Mouse (Mus musculus) left cerebral cortex, adult 11 months (tissue): ENCODE data around the gene Nedd9.
"Not testable (repeated sequence)": the region's sequence is repeated elsewhere in the genome, so short reads cannot be mapped to it uniquely, and the experiment has no call there.

Experiments used
- DNase-seq: peaks from one replicate; pipeline ENCODE4 v3.0.0; 2022; ENCODE audit warnings: low spot score

The Nedd9 gene

DNA sequence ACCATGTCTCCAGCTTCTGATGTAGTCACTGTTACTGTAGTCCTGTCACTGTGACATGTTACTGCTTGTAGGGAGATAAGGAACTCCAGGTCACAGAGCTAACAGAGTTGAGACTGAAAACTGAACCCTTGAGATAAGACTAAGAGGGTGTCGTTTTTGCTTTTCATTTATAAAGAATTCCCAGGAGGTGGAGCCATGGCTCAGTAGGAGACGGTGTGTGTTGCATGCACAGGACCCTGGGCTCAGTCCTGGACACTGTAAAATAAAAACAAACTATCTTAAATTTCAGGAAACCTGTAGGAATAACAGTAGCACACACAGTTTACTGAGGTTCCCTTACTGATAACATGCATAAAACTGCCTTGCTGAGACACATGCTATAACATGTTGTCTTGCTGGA lies 188.6 kb downstream of the Nedd9 start:
- DNase-seq: no peak

DNA sequence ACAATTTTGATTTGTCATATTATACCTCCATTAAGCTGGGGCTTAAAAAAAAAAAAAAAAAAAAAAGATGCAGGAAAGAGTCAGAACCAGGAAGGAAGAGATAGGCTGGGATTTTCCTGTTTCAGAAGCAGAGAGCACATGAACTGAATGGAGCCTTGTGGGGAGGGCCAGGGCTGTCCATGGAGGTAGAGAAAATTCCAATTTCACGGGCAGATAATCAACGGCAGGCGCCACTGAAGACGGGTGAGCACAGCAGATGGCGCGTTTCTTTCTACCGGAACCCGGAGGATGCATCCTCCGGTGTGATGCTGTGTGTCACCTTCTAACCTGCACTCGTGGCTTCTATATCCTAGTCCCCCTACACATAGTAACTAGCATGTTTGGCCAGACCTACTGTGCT lies 190.8 kb downstream of the Nedd9 start:
- DNase-seq: no peak

DNA sequence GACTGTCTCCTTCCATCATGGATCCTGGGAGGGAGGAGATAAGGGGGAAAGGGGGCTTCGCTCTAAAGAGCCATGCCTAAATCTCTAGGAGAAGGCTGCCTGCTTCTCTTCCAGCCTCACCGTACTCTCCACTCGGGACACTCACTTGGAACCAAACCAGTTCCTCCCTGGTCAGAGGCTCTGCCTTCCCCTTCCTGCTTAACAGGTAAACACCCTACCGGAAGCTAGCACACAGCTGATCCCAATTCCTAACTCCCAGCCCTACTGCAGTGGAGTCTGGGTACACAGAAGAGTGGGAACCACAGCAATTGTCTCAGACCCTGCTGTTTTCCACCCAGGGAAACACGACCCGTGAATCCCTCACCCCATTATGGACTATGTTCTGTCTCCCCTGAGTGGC lies 191.3 kb downstream of the Nedd9 start:
- no peak for DNase-seq

DNA sequence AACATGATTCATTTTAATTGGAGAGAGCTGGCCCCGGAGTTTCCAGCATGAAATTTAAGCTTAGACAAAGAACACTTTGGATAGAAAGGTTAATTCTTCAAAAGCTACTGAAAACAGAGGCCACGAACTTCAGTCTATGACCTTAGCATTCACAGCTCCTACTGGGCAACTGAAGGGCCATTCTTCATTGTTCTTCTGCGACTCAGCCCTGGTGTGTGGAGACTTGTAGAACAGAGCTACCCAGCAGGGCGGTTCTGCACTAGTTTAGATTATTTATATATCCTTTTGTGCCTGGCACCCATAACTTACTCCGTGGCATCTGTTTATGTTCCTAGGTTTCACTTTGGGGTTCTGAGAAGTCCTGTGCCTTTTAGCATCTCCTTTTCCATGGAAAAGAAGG lies 193.6 kb downstream of the Nedd9 start:
- DNase-seq: no peak

DNA sequence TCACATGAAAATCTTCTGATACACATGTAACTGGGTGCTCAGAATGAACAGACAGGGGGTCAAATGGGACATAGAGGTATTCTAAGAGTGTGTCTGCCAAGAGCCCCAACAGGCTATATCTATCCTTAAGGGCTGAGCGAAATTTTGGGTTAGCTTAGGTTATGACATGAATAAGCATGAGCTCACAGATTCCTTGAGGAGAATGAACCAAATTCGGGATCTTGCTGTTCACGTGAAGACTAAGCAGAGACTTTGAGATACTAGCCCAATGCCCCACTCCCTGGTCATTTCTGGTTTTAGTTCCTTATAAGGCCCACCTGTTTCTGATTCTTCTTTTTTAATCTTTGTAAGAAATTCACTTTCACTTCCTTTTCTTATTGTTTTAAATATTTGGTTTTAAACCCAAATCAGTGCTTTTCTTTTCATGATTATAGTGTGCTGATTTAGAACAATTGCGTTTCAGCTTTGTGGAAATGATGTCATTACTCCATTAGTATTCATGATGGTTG lies 195.6 kb downstream of the Nedd9 start:
- DNase-seq: no peak

DNA sequence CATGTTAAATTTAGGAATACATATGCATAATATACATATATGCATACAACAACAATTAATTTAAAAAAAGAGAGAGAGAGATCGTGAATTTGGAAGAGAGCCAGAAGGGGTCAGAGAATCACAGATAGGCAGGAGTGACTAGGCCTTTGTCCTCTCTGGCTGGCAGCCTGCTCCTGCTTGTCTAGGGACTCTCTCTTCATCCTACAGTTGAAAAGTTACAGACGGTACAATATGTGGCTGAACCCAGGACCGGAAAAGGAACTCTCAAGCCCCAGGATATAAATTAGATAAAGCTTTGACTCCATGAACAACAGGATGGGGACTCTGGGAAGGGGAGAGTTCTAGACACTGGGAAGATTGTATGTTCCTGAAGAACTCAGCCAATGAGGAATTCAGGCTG lies 200.9 kb downstream of the Nedd9 start:
- no peak for DNase-seq

DNA sequence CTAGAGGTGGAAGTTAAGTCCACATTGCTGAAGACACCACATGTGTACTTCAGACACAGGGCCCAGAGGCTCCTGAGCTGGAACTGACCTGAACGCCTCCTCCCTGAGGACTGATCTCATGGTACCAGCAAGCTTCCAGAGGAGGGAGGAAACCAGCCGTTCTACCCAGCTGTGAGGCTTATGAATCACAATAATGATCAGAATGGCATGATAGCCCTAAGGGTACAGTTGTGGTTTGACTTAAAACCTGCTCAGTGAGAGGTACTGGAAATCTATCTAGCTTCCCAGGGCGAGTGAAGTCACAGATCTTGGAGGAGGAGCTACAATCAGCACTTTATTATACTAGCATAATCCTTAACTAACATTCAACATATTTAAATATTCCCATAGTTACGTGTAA lies 201.7 kb downstream of the Nedd9 start:
- no peak for DNase-seq

DNA sequence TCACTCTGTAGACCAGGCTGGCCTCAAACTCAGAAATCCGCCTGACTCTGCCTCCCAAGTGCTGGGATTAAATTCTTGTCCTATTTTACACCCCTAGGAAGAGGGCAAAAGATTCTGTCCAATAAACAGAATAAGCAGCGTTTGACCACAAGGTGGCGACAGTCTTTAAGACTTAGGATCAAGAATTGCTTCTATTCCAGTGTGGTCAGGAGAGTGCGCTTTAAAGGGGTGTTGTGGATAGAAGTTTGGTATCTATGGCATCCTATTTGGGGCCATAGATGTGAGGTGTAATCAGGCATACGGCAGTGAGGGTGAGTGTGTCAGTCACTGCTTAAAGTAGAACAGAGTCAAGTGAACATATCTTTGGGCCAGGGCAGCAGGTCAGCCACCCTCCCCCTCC lies 203.9 kb downstream of the Nedd9 start:
- DNase-seq: peak; percentile 46

DNA sequence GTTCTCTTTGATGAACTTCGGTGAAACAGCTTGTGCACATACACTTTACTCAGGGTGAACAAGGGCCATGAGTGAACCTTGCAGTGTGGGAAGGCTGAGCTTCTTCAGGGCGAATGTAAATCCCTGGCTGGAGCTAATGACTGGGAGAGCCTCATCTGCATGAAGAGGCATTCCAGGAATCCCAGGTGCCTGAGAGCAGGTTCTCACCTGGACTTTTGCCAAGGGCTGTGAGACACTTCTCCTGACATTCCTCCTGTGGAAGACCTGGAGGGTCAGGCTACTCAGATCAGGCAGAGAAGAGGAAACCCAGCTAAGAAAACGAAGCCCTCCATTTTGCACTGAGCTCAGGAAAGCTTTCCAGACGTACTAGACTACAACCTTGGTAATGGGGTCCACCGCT lies 206.5 kb downstream of the Nedd9 start:
- no peak for DNase-seq

DNA sequence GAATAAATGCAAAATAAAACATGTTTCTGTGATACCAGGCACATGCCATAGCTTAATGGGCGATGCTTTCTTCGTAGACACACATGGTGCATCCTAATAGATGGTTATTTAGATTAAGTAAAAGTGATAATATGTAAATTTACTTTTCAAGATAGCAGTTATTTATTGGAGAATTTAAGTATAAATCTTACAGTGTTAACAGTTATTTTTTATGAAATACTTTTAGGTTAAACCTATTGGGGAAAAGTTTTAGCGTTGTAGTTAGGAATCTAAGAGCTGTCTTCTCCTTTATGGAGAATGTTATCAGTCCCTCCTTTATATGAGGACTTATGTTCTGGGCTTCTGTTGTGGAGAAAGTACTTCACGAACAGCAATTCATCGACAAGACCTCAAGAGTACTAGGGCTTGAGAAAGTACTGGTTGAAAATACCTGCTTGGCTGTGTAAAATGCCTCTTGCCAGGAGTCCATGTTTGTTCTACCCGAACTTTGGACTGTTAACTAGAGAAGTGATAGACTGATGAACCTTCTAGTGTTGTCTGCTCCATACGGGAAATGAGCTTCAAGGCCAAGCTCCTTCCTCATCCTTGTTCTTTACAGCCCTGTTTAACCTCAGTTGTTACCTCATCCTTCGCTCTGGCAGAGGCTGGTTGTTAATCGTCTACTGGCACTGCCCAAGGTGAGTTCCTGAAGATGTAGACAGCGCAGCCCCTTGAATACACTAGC lies 213.1 kb downstream of the Nedd9 start, which contains the start of gene Gm17364:
Gene Gm17364, minus strand, starts transcription at position 51 of the 724 bp plus-strand sequence.
- DNase-seq: no peak

DNA sequence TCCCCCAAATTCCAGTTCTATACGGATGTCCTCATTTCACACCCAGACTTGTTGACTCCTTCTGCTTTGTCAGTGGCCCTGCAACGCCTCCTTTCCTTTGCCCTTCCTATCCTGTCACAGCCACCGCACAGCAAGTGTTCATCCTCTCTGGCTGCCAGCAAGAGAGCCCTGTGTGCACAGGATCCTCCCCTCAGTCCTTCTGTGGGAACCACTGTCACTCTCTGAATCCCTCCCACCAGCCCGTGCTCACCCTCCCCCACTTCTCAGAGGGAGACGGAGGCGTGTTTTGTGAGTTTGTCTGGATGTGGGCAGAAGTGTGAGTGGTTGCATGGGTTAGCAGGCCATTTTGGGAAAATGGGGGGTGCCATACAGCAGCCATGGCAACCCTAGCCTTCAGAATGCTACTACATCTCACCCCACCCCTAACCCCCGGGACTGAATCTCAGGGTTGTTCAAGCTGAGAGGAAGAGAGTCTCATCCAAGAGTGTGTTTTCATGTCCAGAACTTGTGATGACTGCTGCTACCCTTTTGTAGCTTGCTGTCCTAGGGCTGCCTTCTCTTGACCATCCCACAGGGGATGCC lies 219.2 kb downstream of the Nedd9 start:
- no peak for DNase-seq

DNA sequence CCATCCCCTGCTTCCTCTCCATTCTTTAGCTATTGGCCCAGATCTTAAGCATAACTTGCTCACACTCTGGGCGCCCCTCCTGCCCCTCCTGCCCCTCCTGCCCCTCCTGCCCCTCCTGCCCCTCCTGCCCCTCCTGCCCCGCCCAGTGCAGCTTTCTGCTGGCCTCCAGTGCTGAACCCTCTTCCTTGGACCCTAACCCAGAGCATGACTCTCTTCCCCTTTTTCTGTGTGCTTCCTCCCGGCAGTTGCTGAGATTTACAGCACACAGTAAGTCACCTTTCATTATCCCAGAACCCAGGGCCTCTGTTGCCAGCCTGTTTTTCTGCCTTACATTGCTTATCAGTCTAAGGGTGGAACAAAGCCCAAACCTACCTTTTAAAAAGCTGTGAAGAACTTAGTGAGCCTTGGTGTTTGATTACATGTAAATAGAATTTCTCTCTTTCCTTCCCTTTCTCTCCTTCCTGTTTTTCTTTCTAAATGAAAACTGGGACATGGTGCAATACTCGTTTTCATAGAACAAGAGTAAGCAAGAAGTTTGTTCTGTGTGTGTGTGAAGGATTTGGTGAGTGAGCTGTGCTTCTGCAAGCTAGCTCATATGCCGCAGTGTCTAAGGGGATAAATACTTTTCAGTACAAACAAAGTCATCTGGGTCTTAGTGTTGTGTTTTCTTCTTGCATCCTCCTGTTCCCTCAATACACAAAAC lies 223.7 kb downstream of the Nedd9 start:
- no peak for DNase-seq

DNA sequence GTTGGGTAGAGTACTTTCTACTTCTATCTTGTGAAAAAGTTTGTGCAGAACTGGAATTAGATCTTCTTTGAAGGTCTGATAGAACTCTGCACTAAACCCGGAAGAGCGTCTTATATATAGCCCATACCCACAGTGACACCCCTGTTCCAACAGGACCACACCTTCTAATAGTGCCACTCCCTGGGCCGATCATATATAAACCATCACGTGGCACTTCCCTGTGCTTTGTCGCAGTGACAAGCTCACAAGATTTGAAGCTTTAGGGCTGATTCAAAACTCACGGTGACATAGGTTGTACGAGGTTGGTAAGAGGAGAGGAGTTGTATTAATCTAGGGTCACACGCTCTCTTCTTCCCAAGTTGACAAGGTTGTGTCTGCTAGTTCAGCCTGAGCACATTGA lies 225.5 kb downstream of the Nedd9 start:
- DNase-seq: not testable (repeated sequence)
